Mouse (Mus musculus) liver, embryonic 12.5 days (tissue): ENCODE results near the gene Gmppa. TPM values are rescaled to one million over a fixed set of nuclear protein-coding genes. Genes with fewer than 3 reads are reported as not detected.

Source experiments
- ATAC-seq: fragments of 200-750 bp; cut with Nextera tagmentation; 2 replicates; pipeline ENCODE4 v1.8.0; 2017; ENCODE audit warnings: moderate number of reproducible peaks, mild to moderate bottlenecking, moderate library complexity
- H3K27ac ChIP-seq: fragments of 300-500 bp; sonication (generic); 2 replicates; pipeline ENCODE4 v1.5.1; 2016; ENCODE audit warnings: mild to moderate bottlenecking
- H3K27me3 ChIP-seq: fragments of 300-500 bp; sonication (generic); replicated peaks from 2 replicates; pipeline ENCODE4 v1.6.1; 2016; ENCODE audit warnings: mild to moderate bottlenecking, moderate library complexity
- H3K36me3 ChIP-seq: fragments of 300-500 bp; sonication (generic); 2 replicates; pipeline ENCODE4 v1.6.1; 2016; ENCODE audit warnings: mild to moderate bottlenecking, moderate library complexity
- H3K4me1 ChIP-seq: fragments of 300-500 bp; sonication (generic); 2 replicates; pipeline ENCODE4 v1.6.1; 2016
- H3K4me2 ChIP-seq: fragments of 300-500 bp; sonication (generic); 2 replicates; pipeline ENCODE4 v1.6.1; 2016; ENCODE audit warnings: mild to moderate bottlenecking, moderate library complexity
- H3K4me3 ChIP-seq: fragments of 300-500 bp; sonication (generic); 2 replicates; pipeline ENCODE4 v1.5.1; 2016; ENCODE audit warnings: mild to moderate bottlenecking, moderate library complexity
- H3K9ac ChIP-seq: fragments of 300-500 bp; sonication (generic); 2 replicates; pipeline ENCODE4 v1.6.1; 2016; ENCODE audit warnings: mild to moderate bottlenecking, moderate library complexity
- H3K9me3 ChIP-seq: fragments of 300-500 bp; sonication (generic); replicated peaks from 2 replicates; pipeline ENCODE4 v1.6.1; 2016; ENCODE audit warnings: mild to moderate bottlenecking, moderate library complexity
- WGBS: fragments of 180-500 bp; shearing (Covaris S2); methylation state at CpG from one replicate; pipeline ENCODE4 v1.1.7; 2016; ENCODE audit not compliant: insufficient replicate concordance; 5-methylcytosine and 5-hydroxymethylcytosine counted together
- polyA plus RNA-seq: library from polyadenylated mRNA; unstranded; fragments of >200 nt; fragmentation: Nextera tagmentation; extraction: Ambion mirVana; gene quantifications from 2 replicates; pipeline ENCODE4 v1.2.1, GENCODE M21; 2016

The Gmppa gene
- polyA plus RNA-seq, 1 experiment from 2014 or later: 47.9 TPM

DNA sequence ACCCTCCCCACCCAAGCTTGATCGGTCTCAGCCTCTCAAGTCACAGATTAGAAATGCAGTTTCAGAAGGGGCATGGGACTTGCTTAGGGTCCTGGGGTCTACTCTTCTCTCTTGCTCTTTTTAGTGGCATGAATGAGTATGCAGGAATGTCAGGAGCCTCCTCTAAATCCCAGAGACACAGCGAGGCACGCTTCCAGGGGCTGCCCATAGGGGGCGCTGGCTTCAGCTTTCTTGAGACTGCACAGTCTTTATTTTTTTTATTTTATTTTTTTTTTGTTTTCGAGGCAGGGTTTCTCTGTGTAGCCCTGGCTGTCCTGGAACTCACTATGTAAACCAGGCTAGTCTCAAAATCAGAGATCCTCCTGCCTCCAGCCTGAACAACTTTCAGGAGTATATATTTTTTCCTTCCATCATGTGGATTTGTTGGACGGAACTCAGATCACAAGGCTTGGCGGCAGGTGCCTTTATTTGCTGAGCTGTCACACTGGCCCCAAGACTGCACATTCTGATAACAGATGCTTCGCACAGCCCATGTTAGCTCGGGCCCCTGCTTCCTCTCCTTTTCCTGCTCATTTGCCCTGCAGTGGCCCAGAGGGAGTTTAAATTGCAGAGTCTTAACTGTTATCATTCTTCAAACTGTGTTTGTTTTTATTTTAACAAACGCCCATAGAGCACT, 9.8 kb upstream of the Gmppa start:
- Histone ChIP-seq H3K27me3 (peaks cover 92% of the 10 kb centered on the region), H3K9me3 (no peaks in the 10 kb centered on the region), H3K36me3 (no peaks in the 10 kb centered on the region), H3K4me2 (no peak overlapping the region), H3K4me3 (no peak overlapping the region), H3K4me1 (peaks cover 31% of the 10 kb centered on the region), H3K9ac (no peak overlapping the region), H3K27ac (no peak overlapping the region)
- no peak for ATAC-seq
- 11% methylated on average over 10 of the region's 10 CpGs for WGBS

GRCm38 (mm10) chr1:75438782-75439181, 3.1 kb downstream of the Gmppa start:
- 81% methylated on average over 8 of the region's 9 CpGs for WGBS

DNA sequence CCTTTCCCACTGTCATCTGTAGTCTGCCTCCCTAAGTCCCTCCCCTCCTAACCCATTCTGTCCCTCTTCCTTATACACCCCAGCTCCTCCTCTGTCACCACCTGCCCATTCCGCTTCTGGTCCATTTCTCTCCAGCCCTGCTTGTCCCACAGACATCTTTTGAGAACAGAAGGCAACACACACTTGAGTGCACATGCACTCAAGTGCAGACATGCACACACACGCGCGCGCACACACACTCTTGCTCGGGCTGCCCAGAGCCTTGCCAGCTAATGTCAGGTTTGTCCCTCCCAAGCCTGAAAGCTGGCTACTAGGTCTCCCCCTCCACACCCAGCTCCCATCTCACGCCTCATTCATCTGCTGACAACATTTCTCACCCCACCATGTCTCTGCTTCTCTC, 4.9 kb downstream of the Gmppa start:
- WGBS: 88% methylated on average over 7 of the region's 7 CpGs
- Histone ChIP-seq H3K9me3 (no peaks in the 10 kb centered on the region), H3K4me3 (no peak overlapping the region), H3K9ac (no peak overlapping the region), H3K27me3 (peaks cover 16% of the 10 kb centered on the region), H3K36me3 (peaks cover 25% of the 10 kb centered on the region), H3K27ac (no peak overlapping the region), H3K4me2 (no peak overlapping the region), H3K4me1 (peaks cover 49% of the 10 kb centered on the region)
- ATAC-seq: no peak

More at GRCm38 (mm10) chr1:75438782-75439181, 3.1 kb downstream of the Gmppa start:
- peaks cover 9% of the 10 kb centered on the region for H3K27me3 ChIP-seq
- no peak for ATAC-seq
- peaks cover 25% of the 10 kb centered on the region for H3K36me3 ChIP-seq
- no peak overlapping the region for H3K4me2 ChIP-seq
- peaks cover 35% of the 10 kb centered on the region for H3K4me1 ChIP-seq
- H3K9ac ChIP-seq: no peak overlapping the region
- no peaks in the 10 kb centered on the region for H3K9me3 ChIP-seq
- H3K27ac ChIP-seq: no peak overlapping the region
- no peak overlapping the region for H3K4me3 ChIP-seq

DNA sequence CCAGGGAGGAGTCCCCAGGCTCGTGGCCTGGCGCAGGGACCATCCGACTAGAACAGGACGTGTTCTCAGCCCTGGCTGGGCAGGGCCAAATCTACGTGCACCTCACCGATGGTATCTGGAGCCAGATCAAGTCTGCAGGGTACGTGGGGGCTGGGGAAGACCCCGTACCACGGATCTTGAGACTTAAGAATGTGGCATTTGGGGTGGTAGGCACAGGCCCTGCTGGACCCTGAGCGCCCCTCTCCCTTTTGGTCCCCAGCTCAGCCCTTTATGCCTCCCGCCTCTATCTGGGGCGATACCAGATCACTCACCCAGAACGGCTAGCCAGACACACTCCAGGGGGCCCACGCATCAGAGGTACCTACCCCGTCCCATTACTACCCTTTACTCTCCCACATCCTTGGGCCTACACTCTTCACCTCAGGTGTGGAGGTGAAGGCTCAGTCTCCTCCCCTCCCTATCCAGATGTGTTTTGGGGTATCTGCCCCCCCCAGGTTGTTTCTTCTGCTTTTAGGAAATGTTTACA, 5.8 kb downstream of the Gmppa start:
- ATAC-seq: no peak
- H3K9me3 ChIP-seq: no peaks in the 10 kb centered on the region
- WGBS: 81% methylated on average over 15 of the region's 15 CpGs

GRCm38 (mm10) chr1:75442171-75442570, 6.4 kb downstream of the Gmppa start:
- H3K36me3 ChIP-seq: peaks cover 25% of the 10 kb centered on the region
- H3K9me3 ChIP-seq: no peaks in the 10 kb centered on the region
- no peak overlapping the region for H3K9ac ChIP-seq
- no peak overlapping the region for H3K27ac ChIP-seq
- 77% methylated on average over 9 of the region's 9 CpGs for WGBS
- no peak overlapping the region for H3K4me2 ChIP-seq
- H3K4me3 ChIP-seq: no peak overlapping the region
- peaks cover 28% of the 10 kb centered on the region for H3K27me3 ChIP-seq
- peaks cover 52% of the 10 kb centered on the region for H3K4me1 ChIP-seq
- ATAC-seq: no peak

More for the DNA sequence above, 5.8 kb downstream of the Gmppa start:
- Histone ChIP-seq H3K27ac (no peak overlapping the region), H3K27me3 (peaks cover 22% of the 10 kb centered on the region), H3K4me3 (no peak overlapping the region), H3K9ac (no peak overlapping the region), H3K36me3 (peaks cover 25% of the 10 kb centered on the region), H3K4me1 (peaks cover 52% of the 10 kb centered on the region), H3K4me2 (no peak overlapping the region)

GRCm38 (mm10) chr1:75442811-75443210, 7.1 kb downstream of the Gmppa start:
- Histone ChIP-seq H3K9me3 (no peaks in the 10 kb centered on the region), H3K9ac (no peak overlapping the region), H3K27ac (no peak overlapping the region), H3K36me3 (peaks cover 25% of the 10 kb centered on the region), H3K27me3 (peaks cover 35% of the 10 kb centered on the region), H3K4me1 (peaks cover 53% of the 10 kb centered on the region), H3K4me3 (no peak overlapping the region), H3K4me2 (no peak overlapping the region)
- 65% methylated on average over 8 of the region's 8 CpGs for WGBS
- no peak for ATAC-seq

DNA sequence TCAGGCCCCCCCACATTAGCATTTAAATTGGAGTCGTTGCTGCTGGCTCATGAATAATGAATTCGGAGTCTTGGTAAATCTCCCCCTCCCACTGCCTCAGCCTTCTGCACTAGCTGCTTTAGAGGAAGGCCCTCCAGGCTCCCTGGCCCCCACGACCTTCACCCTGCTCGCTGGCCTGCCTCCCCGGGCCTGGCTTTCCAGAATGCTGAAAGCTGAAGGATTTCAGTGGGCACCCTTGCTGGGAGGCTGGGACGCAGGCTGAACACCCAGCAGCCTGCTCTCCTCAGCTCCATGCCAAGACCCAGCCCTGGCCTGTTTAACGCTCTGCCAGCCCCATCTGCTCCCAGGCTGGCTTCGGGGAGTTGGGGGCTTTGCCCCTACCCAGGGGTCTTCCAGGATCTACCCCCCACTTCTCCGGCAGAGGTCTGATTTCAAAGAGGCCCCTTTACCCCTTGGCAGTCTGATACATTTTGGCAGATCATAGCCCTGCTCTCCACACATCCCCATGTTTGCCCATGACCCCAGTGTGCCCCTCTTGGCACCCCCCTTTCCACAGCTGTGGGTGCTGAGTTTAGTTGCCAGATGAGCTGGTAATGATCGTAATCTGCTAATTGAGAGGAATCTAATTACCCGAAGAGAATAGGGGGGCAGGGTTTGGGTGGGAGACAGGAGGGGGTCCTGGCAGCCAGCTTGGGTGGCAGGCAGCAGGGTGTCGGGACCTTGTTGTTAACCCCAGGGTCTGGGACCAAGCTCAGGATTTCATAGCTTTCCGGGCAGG, 7.7 kb downstream of the Gmppa start:
- no peak overlapping the region for H3K4me3 ChIP-seq
- 53% methylated on average over 13 of the region's 13 CpGs for WGBS
- ATAC-seq: no peak
- H3K4me1 ChIP-seq: peaks cover 59% of the 10 kb centered on the region
- no peaks in the 10 kb centered on the region for H3K9me3 ChIP-seq
- H3K27me3 ChIP-seq: peaks cover 41% of the 10 kb centered on the region
- peaks cover 24% of the 10 kb centered on the region for H3K36me3 ChIP-seq
- H3K4me2 ChIP-seq: no peak overlapping the region
- no peak overlapping the region for H3K9ac ChIP-seq
- no peak overlapping the region for H3K27ac ChIP-seq

GRCm38 (mm10) chr1:75444208-75444607, 8.5 kb downstream of the Gmppa start:
- Histone ChIP-seq H3K36me3 (peaks cover 19% of the 10 kb centered on the region), H3K4me1 (peaks cover 67% of the 10 kb centered on the region), H3K4me3 (no peak overlapping the region), H3K9ac (no peak overlapping the region), H3K9me3 (no peaks in the 10 kb centered on the region), H3K27me3 (peaks cover 49% of the 10 kb centered on the region), H3K4me2 (peak overlapping the region; percentile 74), H3K27ac (no peak overlapping the region)
- 35% methylated on average over 3 of the region's 3 CpGs for WGBS
- ATAC-seq: no peak

GRCm38 (mm10) chr1:75445141-75445701, 9.5 kb downstream of the Gmppa start:
- Histone ChIP-seq H3K9me3 (no peaks in the 10 kb centered on the region), H3K36me3 (peaks cover 17% of the 10 kb centered on the region), H3K4me1 (peaks cover 77% of the 10 kb centered on the region), H3K27ac (peak overlapping the region; percentile 74), H3K9ac (0 out of 2 replicates have a peak overlapping the region, but pooled peaks have one; percentile 27), H3K4me3 (peak overlapping the region; percentile 37; the same call in 1 of the 2 replicates), H3K27me3 (peaks cover 59% of the 10 kb centered on the region), H3K4me2 (peak overlapping the region; percentile 74)
- 10% methylated on average over 9 of the region's 9 CpGs for WGBS
- peak; percentile 54 for ATAC-seq

GRCm38 (mm10) chr1:75445751-75446611, 10.3 kb downstream of the Gmppa start:
- peaks cover 85% of the 10 kb centered on the region for H3K4me1 ChIP-seq
- H3K27ac ChIP-seq: peak overlapping the region; percentile 74
- under 1% methylated on average over 22 of the region's 22 CpGs for WGBS
- H3K36me3 ChIP-seq: peaks cover 10% of the 10 kb centered on the region
- ATAC-seq: peak; percentile 67
- peak overlapping the region; percentile 74 for H3K4me2 ChIP-seq
- H3K27me3 ChIP-seq: peaks cover 66% of the 10 kb centered on the region
- peak overlapping the region; percentile 50 for H3K9ac ChIP-seq
- H3K4me3 ChIP-seq: peak overlapping the region; percentile 37
- no peaks in the 10 kb centered on the region for H3K9me3 ChIP-seq

DNA sequence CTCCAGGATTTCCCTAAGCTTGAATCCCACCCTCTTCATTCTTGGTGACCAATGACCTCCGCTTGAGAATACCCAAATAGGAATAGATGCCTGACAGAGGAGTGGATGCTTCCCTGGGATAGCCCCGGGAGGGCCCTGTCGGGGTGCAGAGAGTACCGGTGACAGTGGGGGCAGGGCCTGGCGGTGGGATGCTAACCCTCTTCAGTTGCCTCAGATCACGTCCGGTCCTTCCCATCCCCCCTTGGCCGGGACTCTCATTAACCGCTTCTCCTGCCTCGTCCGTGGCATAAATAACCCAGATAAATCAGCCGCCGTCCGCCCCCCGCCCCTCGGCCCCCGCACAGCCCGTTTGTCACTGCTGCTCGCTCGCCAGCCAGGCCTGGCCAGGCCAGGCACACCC, 10.9 kb downstream of the Gmppa start:
- Histone ChIP-seq H3K27ac (peak overlapping the region; percentile 74), H3K27me3 (peaks cover 73% of the 10 kb centered on the region), H3K36me3 (peaks cover 9% of the 10 kb centered on the region), H3K9me3 (no peaks in the 10 kb centered on the region), H3K9ac (peak overlapping the region; percentile 50), H3K4me3 (peak overlapping the region; percentile 37), H3K4me1 (peaks cover 90% of the 10 kb centered on the region), H3K4me2 (peak overlapping the region; percentile 74)
- 2% methylated on average over 20 of the region's 20 CpGs for WGBS
- ATAC-seq: no peak
